Mouse (Mus musculus) left cerebral cortex, adult 9 months (tissue): ENCODE measurements around the gene Neurl2.
"Not testable (repeated sequence)": the region's sequence is repeated elsewhere in the genome, so short reads cannot be mapped to it uniquely, and the experiment has no call there.

ENCODE experiments used
- DNase-seq, 2 experiments: peaks; one replicate each; pipeline ENCODE4 v3.0.0; 2022; ENCODE audit warnings: low spot score in 2 of 2

Neurl2 gene

DNA sequence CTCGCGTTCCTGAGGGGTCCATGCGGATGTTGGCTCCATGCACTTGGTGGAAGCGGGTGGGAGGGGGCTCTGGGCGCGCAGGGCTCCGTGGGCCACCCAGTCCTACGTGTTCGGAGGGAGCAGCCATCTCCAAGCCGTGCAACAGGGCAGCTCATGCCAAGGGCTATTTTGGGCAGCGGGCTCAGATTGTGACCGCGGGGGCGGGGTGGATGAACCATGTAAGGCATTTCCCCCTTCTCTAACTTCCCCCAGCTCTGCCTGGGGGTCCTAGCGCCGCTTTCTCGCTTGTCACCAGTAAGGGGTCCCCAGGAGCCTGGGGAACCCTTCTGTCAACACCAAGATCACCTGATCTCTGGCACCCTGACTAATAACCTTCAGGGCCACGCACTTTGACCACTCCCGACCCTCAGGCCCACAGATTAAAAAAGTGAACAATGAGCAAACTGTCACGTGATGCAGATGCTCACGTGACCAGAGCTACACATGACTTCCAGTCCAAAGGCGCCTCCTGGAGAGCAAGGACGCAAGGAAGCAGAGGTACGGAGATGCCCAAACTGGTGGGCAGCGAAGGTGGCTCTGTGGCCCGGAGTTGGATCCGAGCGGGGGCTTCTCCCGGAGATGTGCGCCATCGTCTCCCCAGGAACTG, at the start of gene Neurl2:
Gene Neurl2, minus strand, starts transcription at position 143 of the 646 bp plus-strand sequence.
- DNase-seq = peak; percentile 83 to 95

DNA sequence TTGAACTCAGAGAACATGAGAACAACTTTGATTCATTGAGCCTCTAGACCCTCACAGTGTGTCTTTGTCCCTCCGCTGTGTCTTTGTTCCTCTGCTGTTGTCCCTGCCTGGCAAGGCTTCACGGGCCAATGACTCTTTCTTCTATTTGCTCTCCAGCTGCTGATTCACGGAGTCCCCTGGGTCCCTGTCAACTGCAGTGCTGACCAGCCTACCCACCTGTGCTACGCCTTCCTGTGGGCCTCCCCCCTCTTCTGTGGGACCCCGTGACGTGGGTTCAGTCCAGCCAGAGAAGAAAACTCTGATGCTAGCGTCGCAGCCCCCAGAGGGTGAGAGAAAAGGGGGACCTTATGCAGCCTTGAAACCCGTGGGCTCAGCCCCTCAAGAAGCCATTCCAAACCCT, 49.4 kb upstream of the Neurl2 start:
- DNase-seq = no peak

DNA sequence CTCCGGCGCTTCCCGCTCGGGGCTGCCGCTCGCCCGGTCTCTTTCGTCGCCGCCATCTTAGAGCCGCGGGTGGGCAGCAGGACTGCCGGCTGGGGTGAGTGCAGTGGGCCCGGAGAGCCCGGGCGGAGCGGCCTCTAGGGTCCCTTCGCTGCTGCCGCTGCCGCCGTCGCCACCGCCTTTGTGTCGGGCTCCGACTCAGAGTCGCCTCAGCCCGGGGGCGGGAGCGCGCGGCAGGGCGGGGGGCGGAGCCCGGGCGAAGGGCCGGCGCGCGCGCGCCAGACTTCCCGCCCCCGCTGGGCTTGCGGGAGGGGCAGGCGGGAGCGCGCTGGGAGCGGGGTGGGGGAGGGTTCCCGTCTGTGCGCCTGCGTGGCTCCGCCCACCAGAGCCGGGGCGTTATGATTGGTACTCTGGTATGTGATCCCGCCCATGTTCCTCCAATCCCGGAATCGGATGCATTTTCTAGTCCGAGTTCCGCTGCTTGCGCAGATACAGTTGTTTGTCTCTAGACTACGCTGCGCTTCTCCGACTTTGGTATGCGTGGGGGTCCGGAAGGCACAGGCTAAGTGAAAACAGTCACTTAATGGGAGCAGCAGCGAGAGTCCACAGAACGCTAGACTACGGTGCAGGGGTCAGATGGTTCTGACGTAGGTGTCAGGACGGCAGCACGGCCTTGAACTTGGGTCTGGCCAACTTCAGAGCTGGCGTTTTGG, 46.5 kb upstream of the Neurl2 start:
- peak; percentile 88 to 94 for DNase-seq

DNA sequence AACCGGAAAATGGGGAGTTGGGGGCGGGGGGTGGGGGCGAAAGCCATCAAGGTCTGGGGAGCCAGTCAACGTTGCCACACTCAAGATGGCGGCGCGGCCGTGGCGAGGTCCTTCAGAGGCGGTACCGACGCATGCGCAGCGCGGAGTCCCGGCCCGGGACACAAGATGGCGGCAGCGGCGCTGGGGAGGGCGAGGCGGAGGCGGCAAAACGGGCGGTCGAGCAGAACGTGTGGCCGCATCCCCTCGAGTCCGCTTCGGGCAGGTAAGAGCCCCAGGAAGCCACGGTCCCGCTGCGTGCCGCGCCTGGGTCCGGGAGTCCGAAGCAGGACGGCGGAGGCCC, 45.9 kb upstream of the Neurl2 start, which contains the start of gene Pcif1:
Gene Pcif1, plus strand, starts transcription at position 77 of the 340 bp plus-strand sequence.
- peak; percentile 67 to 90 for DNase-seq

DNA sequence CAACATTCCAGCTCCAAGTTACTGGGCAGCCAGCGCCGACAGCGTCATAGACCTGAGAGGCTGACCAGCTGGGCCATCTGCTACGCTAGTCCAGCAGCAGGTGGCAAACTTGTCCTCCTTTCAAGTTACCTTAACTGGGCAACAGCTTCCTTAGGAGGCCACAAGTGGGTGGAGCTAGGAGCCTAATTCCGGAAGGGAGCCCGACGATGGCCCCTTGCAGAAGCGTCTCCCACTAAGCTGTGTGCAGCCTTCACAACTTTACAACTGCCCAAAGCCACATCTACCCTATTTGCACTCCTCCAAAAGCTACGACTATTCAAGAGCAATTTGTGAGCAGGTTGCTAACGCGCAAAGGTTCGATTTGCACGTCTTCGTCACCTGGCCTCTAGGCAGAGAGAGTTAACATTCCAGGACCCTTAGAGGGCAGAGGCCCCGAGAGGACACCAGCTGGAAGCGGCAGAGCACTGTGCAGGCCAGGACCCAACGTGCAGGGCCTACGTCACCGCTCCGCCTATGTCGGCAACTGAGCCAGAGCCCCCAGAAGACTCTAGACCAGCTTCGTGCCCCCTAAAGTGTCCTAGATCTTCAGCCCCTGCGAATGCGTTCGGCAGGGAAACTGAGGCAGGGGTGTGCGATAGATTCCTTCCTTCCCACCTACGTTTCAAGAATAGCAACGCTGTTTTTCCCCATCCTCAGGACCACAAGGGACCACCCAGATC, 45.4 kb upstream of the Neurl2 start:
- DNase-seq = peak in 1 of 2 experiments; percentile 53

DNA sequence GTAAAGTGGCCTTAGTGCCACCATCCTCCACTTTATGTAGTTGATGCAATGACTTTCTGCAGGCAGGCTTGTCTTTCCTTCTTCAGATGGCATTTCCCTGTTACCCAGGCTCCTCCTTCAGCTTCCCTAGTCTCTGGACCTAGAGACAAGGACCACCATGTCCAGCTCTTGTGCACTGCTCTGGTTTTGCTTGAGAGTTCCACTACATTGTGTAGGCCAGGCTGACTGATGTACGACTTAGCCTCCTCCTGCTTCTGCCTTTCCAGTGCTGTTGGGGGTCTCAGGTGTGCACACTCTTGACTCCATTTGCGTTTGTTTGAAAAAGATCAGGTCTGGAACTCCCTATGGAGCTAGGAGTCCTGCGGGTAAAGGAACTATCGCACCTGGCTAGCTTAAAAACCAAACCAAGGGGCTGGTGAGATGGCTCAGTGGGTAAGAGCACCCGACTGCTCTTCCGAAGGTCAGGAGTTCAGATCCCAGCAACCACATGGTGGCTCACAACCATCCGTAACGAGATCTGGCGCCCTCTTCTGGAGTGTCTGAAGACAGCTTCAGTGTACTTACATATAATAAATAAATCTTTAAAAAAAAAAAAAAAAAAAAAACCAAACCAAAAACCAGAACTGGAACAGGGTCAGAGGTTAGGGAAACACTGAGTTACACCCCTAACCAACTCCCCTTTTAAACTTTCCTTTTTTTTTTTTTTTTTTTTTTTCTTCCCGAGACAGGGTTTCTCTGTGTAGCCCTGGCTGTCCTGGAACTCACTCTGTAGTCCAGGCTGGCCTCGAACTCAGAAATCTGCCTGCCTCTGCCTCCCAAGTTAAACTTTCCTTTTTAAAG, 44.3 kb upstream of the Neurl2 start:
- DNase-seq = not testable (repeated sequence)

DNA sequence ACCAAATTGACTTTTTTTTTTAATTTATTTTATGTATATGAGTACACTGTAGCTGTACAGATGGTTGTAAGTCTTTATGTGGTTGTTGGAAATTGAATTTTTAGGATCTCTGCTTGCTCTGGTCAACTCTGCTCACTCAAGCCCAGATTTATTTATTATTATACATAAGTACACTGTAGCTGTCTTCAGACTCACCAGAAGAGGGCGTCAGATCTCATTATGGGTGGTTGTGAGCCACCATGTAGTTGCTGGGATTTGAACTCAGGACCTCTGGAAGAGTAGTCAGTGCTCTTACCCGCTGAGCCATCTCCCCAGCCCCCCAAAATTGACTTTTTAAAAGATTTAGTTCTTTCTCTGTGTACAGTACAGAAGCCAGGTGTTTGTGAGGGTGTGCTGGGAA, 42.4 kb upstream of the Neurl2 start:
- not testable (repeated sequence) for DNase-seq

DNA sequence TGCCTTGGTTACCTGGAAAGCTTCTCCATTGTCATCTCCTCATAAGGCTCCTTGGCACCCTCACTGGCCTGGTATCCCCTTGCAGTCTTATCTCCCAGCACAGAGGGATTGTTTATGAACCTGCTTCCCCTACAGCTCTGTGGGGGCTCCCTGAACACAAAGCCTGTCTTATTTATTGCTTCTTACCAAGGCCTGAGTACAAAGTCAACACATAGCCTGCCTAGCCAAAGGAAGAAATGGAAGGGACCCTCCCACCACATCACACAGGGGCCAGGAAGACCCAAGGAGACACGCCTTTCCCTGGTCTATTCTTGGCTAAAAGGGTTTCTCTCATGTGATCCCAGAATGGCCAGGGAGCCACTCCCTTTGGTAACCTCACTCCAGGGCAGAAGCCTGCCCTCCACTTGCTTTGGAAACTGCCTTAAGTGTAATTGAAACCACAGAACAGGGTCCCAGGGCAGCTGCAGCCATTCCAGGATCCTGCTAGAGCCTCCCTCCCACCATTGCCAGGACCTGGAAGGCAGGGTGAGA, 41.0 kb upstream of the Neurl2 start:
- DNase-seq = no peak

DNA sequence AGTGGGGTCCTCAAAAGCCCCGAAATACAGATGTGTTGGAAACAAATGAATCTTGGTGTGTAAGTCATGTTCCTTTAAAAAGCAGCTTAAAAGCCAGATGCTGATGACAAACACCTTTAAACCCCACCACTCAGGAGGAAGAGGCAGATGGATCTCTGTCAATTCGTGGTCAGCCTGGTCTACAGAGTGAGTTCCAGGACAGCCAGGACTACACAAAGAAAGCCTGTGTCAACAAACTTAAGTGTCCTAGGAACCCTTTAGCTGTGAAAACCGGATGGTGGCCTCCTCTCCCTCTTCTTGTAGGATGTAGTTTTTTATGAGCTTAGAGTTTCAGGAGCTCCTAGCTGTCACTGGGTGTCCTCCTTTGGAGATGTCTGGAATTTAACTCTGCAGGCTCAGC, 40.4 kb upstream of the Neurl2 start:
- no peak for DNase-seq

DNA sequence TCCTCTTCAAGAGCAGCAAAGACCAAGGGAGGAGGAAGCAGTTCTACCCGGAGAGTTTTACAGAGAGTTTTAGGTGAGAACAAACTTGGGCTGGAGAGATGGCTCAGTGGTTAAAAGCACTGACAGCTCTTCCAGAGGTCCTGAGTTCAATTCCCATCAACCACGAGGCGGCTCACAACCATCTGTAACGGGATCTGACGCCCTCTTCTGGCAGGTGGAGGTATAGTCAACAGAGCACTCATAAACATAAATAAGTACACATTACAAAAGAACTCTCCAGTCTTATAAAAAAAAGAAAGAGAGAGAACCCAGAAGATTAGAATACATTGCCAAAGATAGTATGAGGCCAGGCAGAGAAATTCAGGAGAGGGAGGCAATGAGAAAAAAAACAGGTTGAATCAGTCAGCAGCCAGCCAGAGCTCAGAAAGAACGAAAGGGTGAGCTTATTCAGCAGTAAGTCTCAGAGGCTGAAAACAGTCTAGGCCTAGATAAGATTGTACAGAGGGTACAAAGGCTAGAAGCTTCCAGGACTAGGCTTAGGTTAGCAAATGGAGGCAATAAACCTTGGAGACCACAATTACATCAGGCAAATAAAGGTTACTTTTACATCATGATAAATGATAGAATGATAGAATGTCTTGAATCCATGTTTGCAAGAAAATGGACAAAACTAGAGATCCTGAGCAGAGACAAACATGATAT, 38.5 kb upstream of the Neurl2 start:
- no peak for DNase-seq

DNA sequence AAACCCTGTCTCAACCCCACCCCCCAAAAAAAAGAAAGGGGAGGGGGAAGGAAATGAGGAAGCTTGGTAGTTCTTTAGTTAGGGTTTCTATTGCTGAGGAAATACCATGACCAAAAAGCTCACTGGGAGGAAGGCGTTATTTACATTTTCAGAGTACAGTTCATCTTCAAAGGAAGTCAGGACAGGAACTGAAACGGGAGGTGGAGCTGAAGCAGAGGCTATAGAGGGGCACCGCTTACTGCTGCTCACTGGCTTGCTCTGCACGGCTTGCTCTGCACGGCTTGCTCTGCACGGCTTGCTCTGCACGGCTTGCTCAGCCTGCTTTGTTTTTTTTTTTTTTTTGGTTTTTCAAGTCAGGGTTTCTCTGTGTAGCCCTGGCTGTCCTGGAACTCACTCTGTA, 35.2 kb upstream of the Neurl2 start:
- no peak for DNase-seq

DNA sequence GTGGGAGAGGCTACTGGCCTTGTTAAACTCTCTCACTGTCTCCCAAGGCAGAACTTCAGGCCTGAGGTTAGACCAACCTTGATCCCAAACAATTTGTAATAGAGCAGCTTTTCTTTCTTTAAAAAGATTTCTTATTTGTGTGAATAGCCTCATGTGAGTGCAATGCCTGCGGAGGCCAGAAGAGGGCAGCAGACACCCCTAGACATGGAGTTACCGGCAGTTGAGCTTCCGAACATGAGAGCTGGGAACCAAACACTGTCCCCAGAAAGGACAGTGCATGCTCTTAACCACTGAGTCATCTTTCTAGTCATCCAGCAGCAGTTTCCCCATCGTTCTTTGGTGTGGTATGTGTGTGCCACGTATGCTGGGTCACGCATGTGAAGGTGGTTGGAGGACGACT, 34.3 kb upstream of the Neurl2 start:
- DNase-seq = no peak

DNA sequence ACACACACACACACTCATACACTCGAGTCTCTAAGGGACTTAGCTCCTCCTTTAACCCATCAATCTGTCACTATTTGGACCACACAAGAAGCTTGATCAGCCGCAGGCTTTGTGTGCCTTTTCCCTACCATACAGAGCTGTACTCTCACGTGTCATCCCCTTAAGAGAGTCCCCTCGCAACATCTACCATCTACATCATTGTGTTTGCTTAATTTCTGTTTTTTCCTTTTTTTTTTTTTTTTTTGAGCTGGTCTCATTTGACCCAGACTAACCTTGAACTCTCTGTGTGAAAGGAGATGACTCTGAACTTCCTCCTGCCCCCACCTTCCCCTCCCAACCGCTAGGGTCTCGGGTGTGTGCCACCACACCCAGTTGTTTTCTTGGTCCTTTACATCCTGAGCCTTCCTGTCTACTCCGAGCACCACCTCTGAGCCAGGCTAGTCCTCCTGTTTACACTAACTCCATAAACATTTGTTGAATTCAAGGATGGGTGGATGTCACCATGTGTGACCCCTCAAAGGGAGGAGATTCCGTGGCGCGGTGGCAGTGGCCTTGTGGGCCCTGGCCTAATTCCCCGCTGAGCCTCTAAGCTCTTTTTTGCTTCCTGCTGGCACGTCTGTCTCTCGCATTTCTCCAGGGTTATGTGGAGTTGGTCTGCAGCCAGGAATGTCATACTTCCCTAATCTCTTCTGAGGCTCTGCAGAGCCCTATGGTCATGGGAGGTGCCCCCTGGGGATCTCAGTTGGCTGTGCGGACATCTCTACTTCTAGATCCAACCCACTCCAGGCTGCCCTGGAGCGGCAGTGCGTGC, 33.7 kb upstream of the Neurl2 start:
- no peak for DNase-seq

DNA sequence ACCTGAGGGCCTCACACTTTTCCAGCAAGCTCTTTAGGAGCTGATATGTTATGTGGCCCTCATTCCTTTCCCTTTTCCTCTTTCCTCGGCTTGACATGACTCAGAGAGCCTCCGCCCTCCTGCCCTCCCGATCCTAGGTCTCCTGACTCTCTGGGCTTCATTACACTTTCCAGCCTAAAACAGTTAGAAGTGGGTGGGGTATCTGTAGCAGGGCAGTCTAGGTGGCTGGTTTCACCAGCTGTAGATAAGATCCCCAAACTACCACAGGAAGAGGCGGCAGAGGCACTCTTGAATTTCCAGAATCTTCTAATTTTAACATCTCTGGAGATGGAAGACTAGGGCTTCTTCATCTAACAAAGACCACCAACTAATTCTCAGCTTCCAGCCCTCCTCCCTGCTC, 31.3 kb upstream of the Neurl2 start:
- no peak for DNase-seq

DNA sequence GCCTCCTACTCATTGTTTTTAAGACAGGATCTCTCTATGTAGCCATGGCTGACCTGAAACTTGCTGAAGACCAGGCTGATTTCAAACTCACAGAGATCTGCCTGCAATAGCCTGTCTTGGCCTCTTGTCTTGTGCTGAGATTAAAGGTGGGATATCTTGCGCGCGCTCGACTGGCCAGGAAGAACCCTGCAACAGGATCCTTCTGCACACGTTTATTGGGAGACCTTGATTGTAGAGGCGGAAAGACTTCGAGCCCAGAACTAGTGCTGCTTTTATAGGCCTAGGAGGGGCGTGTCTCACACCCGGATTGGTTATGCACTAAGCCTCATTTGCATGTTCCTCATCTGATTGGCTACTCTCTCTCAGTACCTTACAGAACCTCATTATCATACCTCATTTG, 30.2 kb upstream of the Neurl2 start:
- DNase-seq = not testable (repeated sequence)

DNA sequence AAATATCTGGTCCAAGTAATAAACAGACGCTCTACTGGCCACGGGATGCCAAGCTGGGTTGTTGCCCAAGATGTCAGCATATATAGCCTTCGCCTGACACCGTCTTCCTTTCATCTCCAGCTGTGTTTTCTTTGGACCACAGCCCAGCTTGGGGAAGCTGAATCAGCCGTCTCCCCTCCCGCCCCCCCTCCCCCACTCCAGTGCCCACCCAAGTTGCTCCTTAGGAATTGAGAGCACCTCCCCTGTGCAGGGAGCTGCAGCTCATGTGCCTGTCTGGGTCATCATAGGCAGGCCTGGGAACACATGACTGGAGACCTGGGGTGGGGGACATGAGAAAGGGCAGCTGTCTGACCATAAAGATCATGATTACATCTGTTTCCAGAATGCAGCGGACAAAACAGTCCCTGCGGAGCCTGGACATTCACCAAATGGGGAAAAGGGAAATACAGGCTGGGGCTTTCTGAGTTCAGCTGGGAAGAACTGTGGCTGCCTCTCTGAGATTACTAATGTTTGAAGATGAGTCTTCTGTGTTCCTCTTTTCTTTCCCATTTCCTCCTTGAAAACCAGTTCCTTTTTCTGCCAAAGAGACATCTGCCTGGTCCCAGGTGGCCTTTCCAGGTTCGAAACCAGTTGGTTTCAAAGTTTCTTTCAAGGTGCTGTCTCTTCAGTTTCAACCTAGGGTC, 29.1 kb upstream of the Neurl2 start:
- no peak for DNase-seq

DNA sequence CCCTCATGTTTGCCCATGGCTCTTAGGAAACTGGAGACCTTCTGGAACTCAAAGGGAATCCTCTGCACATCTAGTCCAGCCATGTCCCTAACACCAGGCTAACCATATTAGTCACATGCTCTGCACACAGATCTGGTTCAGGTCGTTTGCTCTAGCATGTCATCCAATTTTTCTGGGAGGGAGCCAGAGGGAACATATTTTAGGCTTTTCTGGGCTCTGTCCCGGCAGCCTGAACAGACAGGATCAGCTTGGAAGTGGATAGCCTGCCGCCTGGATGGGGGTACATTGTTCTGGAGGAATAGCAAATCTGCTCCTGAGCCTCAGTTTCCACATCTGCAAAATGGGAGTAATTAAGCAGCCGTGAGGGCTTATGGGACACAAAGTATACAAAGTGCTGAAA, 27.8 kb upstream of the Neurl2 start:
- DNase-seq = no peak

DNA sequence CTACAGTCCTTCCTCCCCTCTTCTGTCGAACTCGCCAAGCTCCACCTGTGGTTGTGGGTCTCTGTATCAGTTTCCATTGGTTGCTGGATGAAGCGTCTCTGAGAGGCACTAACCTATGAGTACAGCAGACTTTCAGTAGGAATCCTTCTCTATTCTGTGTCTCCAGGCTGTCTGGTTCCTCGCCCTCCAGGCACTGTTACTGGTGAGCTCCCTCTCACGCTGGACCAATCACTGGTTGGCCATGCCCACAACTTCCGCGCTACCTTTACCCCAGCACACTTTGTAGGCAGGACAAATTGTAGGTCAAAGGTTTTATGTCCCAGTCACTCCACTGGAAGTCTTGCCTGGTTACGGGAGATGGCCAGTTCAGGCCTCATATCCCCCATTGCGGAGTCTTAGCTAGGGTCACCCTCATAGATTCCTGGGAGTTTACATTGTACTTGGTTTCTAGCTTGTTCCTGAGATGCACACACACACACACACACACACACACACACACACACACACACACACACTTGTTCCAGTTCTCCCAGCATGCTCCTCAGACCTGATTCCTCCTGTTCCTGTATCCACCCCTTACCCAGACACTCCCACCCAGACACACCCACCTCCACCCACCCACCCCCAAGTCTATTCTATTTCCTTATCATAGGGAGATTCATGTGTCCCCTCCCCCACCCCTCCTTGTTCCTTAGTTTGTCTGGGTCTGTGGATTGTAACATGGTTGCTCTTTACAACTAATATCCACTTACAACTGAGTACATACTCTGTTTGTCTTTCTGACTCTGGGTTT, 26.6 kb upstream of the Neurl2 start:
- DNase-seq = no peak

DNA sequence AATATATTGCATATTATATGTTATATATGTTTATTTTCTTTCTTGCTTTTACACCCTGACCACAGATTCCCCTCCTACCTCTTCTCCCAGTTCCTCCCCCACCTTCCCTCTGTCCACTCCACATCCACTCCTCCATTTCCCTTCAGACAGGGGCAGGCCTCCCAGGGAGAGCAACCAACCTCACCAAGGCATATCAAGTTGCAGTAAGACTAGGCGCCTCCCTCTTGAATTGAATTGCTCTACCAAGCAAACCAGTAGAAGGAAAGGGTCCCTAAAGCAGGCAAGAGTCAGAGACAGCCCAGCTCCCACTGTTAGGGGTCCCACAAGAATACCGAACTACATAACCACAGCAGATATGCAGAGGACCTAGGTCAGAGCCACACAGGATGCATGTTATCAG, 25.9 kb upstream of the Neurl2 start:
- DNase-seq = no peak
